Mouse (Mus musculus) MEL (cell line): Measurements from ENCODE around the gene Galp. TPM values are rescaled to one million over a fixed set of nuclear protein-coding genes. Genes with fewer than 3 reads are reported as not detected.
A peak's percentile ranks its signal among the peaks of the same experiment; 100 is the strongest.

Source experiments
- DNase-seq: peaks from one replicate; pipeline ENCODE4 v3.0.0; 2011; ENCODE audit warnings: low read depth, low spot score
- H3K27ac ChIP-seq: 2 replicates; pipeline ENCODE4 v1.5.1; 2012; ENCODE audit warnings: low read depth, mild to moderate bottlenecking, control low read depth, low read length, moderate library complexity; ENCODE audit not compliant: control insufficient read depth
- H3K27me3 ChIP-seq, 2 experiments: fragments of 150-350 bp in 1 of 2; sonication (generic) in 1 of 2; 2 replicates each; pipeline ENCODE4 v1.6.1; 2012; ENCODE audit warnings: low read length in 2 of 2, mild to moderate bottlenecking in 2 of 2, improper control_type of control experiment in 1 of 2, moderate library complexity in 1 of 2; ENCODE audit not compliant: insufficient read depth in 2 of 2, control insufficient read depth in 1 of 2
- H3K36me3 ChIP-seq, 2 experiments: 2 replicates each; pipeline ENCODE4 v1.6.1; 2012 to 2014; ENCODE audit warnings: low read length in 2 of 2, improper control_type of control experiment in 1 of 2, inconsistent platforms in 1 of 2, mild to moderate bottlenecking in 1 of 2; ENCODE audit not compliant: insufficient read depth in 2 of 2, control insufficient read depth in 1 of 2
- H3K4me1 ChIP-seq, 2 experiments: fragments of 150-350 bp in 1 of 2; sonication (generic) in 1 of 2; 2 replicates each; pipeline ENCODE4 v1.6.1; 2012; ENCODE audit warnings: low read length in 2 of 2, improper control_type of control experiment in 1 of 2, mild to moderate bottlenecking in 1 of 2; ENCODE audit not compliant: insufficient read depth in 2 of 2, control insufficient read depth in 1 of 2
- H3K4me3 ChIP-seq, 2 experiments: fragments of 150-350 bp in 1 of 2; sonication (generic) in 1 of 2; 2 replicates each; pipeline ENCODE4 v1.5.1; 2012; ENCODE audit warnings: low read depth in 2 of 2, low read length in 2 of 2, mild to moderate bottlenecking in 2 of 2, moderate library complexity in 2 of 2, control low read depth in 1 of 2, improper control_type of control experiment in 1 of 2; ENCODE audit not compliant: control insufficient read depth in 1 of 2, insufficient read depth in 1 of 2
- H3K79me2 ChIP-seq: 2 replicates; pipeline ENCODE4 v1.6.1; 2012; ENCODE audit warnings: mild to moderate bottlenecking, low read length, moderate library complexity; ENCODE audit not compliant: control insufficient read depth, poor library complexity, insufficient read depth
- H3K9ac ChIP-seq: 2 replicates; pipeline ENCODE4 v1.6.1; 2012; ENCODE audit warnings: low read depth, mild to moderate bottlenecking, control low read depth, low read length, moderate library complexity; ENCODE audit not compliant: control insufficient read depth, poor library complexity, severe bottlenecking
- H3K9me3 ChIP-seq: fragments of 150-350 bp; sonication (generic); replicated peaks from 2 replicates; pipeline ENCODE4 v1.6.1; 2012; ENCODE audit warnings: mild to moderate bottlenecking, low read length, improper control_type of control experiment, moderate library complexity; ENCODE audit not compliant: insufficient read depth
- CTCF ChIP-seq, 3 experiments: IDR thresholded peaks in 2 of 3; conservative IDR thresholded peaks in 1 of 3; 2 replicates each; pipeline ENCODE4 v1.5.1; 2011 to 2012; ENCODE audit warnings: low read length in 3 of 3, low read depth in 2 of 3, mild to moderate bottlenecking in 2 of 3, improper control_type of control experiment in 1 of 3, inconsistent platforms in 1 of 3, mixed read lengths in 1 of 3, moderate library complexity in 1 of 3; ENCODE audit not compliant: control insufficient read depth in 1 of 3, insufficient read depth in 1 of 3, poor library complexity in 1 of 3, severe bottlenecking in 1 of 3
- ELF1 ChIP-seq: IDR thresholded peaks from 2 replicates; pipeline ENCODE4 v1.6.1; 2014; ENCODE audit warnings: low read depth, mild to moderate bottlenecking, inconsistent platforms, low read length, improper control_type of control experiment, moderate library complexity
- POLR2AphosphoS2 ChIP-seq: IDR thresholded peaks from 2 replicates; pipeline ENCODE4 v1.6.1; 2011; ENCODE audit warnings: low read length, improper control_type of control experiment
- RAD21 ChIP-seq: IDR thresholded peaks from 2 replicates; pipeline ENCODE4 v1.6.1; 2011; ENCODE audit warnings: mild to moderate bottlenecking, low read depth, low read length, improper control_type of control experiment
- SMC3 ChIP-seq: IDR thresholded peaks from 2 replicates; pipeline ENCODE4 v1.6.1; 2011; ENCODE audit warnings: low read depth, low read length, improper control_type of control experiment
- UBTF ChIP-seq: IDR thresholded peaks from 2 replicates; pipeline ENCODE4 v1.6.1; 2012; ENCODE audit warnings: low read depth, mild to moderate bottlenecking, inconsistent platforms, low read length, improper control_type of control experiment, moderate library complexity, borderline replicate concordance; ENCODE audit not compliant: insufficient read depth
- polyA plus RNA-seq, 2 experiments: library from polyadenylated mRNA; stranded (reverse) in 1 of 2; unstranded in 1 of 2; fragments of >175 nt in 1 of 2; fragments of >200 nt in 1 of 2; gene quantifications; 2 replicates each; pipeline versions ENCODE4 v1.2.1 to v1.2.4; 2012; ENCODE audit warnings: low replicate concordance in 2 of 2, low read depth in 1 of 2; ENCODE audit not compliant: insufficient read length in 2 of 2, insufficient read depth in 1 of 2, missing spikeins in 1 of 2
- total RNA-seq: library from RNA; depleted of rRNA; stranded (reverse); fragments of 300-350 nt; gene quantifications from 2 replicates; pipeline ENCODE4 v1.2.3, GENCODE M21; 2012; rRNA removed

Gene Galp
- total and polyA plus RNA-seq, 3 experiments = not detected

DNA sequence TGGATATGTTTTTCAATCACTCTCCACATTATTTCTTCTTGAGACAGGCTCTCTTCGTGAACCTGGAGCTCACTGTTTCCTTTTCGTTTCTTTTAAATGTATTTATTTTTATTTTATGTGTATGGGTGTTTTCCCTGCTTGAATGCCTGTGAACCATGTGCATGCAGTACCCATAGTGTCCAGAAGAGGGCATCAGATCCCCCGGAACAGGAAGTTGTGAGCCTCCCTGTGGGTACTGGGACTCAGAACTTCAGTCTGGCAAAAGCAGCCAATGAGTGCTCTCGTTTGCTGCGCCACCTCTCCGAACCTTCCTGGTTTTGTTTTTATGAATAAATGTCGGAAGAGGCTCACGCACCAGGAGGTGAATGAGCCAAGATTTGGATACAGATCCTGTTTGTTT is 68.8 kb downstream of the Galp start:
- Histone ChIP-seq H3K79me2 (no peaks in the 10 kb centered on the region), H3K27me3 (no peaks in the 10 kb centered on the region), H3K36me3 (no peaks in the 10 kb centered on the region), H3K9me3 (no peaks in the 10 kb centered on the region), H3K4me1 (no peaks in the 10 kb centered on the region)
- DNase-seq = peak; percentile 69
- TF ChIP-seq SMC3 (peak; percentile 57), POLR2AphosphoS2 (no peak), CTCF (IDR thresholded peaks at IDR 0.05 in 2 of 3, conservative IDR thresholded peaks at IDR 0.05 in 1 of 3; ENCODE audit: control insufficient read depth in 1 of 3, insufficient read depth in 1 of 3, low read depth in 2 of 3, low read length in 3 of 3, poor library complexity in 1 of 3, severe bottlenecking in 1 of 3) (peak; percentile 41 to 79 (median 61); a peak in 5 of 6 replicates), UBTF (no peak), ELF1 (peak; percentile 73), RAD21 (peak; percentile 12)
- TF ChIP-seq, all 39 proteins: peak for 4
- Histone ChIP-seq H3K4me3 (no peak overlapping the region), H3K9ac (no peak overlapping the region), H3K27ac (no peak overlapping the region)

Other genes with a start within 250 kb of the Galp start
- gene Vmn1r65, start 186.1 kb upstream of the Galp start, total RNA-seq = not detected in 2 replicates
- gene Vmn1r65, start 186.1 kb upstream of the Galp start, polyA plus RNA-seq = not detected
- not detected in 2 replicates for gene Nlrp4c, start 151.9 kb upstream of the Galp start, total RNA-seq
- gene Nlrp4c, start 151.9 kb upstream of the Galp start, polyA plus RNA-seq = not detected
- 19.3 and 22.7 TPM in 2 replicates for gene Zfp787, start 41.1 kb upstream of the Galp start, total RNA-seq
- 10 to 100 TPM in 1 of 2 experiments, not detected in 1; 28.8 TPM for gene Zfp787, start 41.1 kb upstream of the Galp start, polyA plus RNA-seq
- gene Zfp444, start 24.9 kb upstream of the Galp start, total RNA-seq = 16.2 and 18.2 TPM in 2 replicates
- gene Zfp444, start 24.9 kb upstream of the Galp start, polyA plus RNA-seq = 10 to 100 TPM in 1 of 2 experiments, not detected in 1; 24.2 TPM
- not detected in 2 replicates for gene Zscan5b, start 25.2 kb downstream of the Galp start, total RNA-seq
- not detected for gene Zscan5b, start 25.2 kb downstream of the Galp start, polyA plus RNA-seq
- not detected in 2 replicates for gene Epp13, start 55.6 kb downstream of the Galp start, total RNA-seq
- under 1 TPM in 1 of 2 experiments, not detected in 1; 0.14 TPM for gene Epp13, start 55.6 kb downstream of the Galp start, polyA plus RNA-seq
- 3.4 and 3.9 TPM in 2 replicates for gene Zfp667, start 89.5 kb downstream of the Galp start, total RNA-seq
- gene Zfp667, start 89.5 kb downstream of the Galp start, polyA plus RNA-seq = 1 to 10 TPM in 1 of 2 experiments, not detected in 1; 5.3 TPM
- not detected in 2 replicates for gene Zfp583, start 134.2 kb downstream of the Galp start, total RNA-seq
- gene Zfp583, start 134.2 kb downstream of the Galp start, polyA plus RNA-seq = not detected
- gene Gm3854, start 146.7 kb downstream of the Galp start, total RNA-seq = not detected in 2 replicates
- gene Gm3854, start 146.7 kb downstream of the Galp start, polyA plus RNA-seq = not detected
- gene Zfp78, start 166.2 kb downstream of the Galp start, total RNA-seq = 0.42 and 0.50 TPM in 2 replicates
- gene Zfp78, start 166.2 kb downstream of the Galp start, polyA plus RNA-seq = under 1 TPM in 1 of 2 experiments, not detected in 1; 0.67 TPM
- 1.6 and 2.8 TPM in 2 replicates for gene Zfp28, start 186.2 kb downstream of the Galp start, total RNA-seq
- 1 to 10 TPM in 1 of 2 experiments, not detected in 1; 3.3 TPM for gene Zfp28, start 186.2 kb downstream of the Galp start, polyA plus RNA-seq
- not detected in 2 replicates for gene Smim17, start 201.6 kb downstream of the Galp start, total RNA-seq
- gene Smim17, start 201.6 kb downstream of the Galp start, polyA plus RNA-seq = not detected
- not detected in 2 replicates for gene Gm20715, start 213.2 kb downstream of the Galp start, total RNA-seq
- not detected for gene Gm20715, start 213.2 kb downstream of the Galp start, polyA plus RNA-seq
- not detected in 2 replicates for gene Olfr1344, start 241.6 kb downstream of the Galp start, total RNA-seq
- not detected for gene Olfr1344, start 241.6 kb downstream of the Galp start, polyA plus RNA-seq